Mouse (Mus musculus) bone marrow, adult 2 months (tissue): ENCODE data around the gene Arhgap5.

Experiments
- CTCF ChIP-seq: fragments of 200-500 bp; IDR thresholded peaks from 2 replicates; pipeline ENCODE4 v1.5.1; 2011; ENCODE audit warnings: low read length, control low read depth; ENCODE audit not compliant: control insufficient read depth, insufficient read depth
- POLR2A ChIP-seq: fragments of 200-500 bp; IDR thresholded peaks from 2 replicates; pipeline ENCODE4 v1.6.1; 2011; ENCODE audit warnings: low read depth, mild to moderate bottlenecking, control low read depth, low read length, borderline replicate concordance; ENCODE audit not compliant: control insufficient read depth

GRCm38 (mm10) chr12:52525486-52525885, 21.7 kb downstream of the Arhgap5 start:
- TF ChIP-seq CTCF (no peak), POLR2A (no peak)
